ENCODE assay signal across 17 mouse cellular contexts in genomic region chr12:113421716-113422595, GRCm38 (mm10).
DNase-seq lines count a peak whose midpoint lies in the region; TF ChIP-seq lines count a peak whose summit lies in the region.
"Had no signal": no experiment of that assay in that cellular context is flagged by ENCODE, and none has a peak within 500 bp of the region (broad histone marks: within the 10 kb centered on the region; RNA-seq: fewer than 3 reads in every experiment).

No protein-coding gene starts in this region.

- WGBS in thymus, adult 2 months: 92% methylated on average over 16 of the region's 16 CpGs

- peaks cover 28% of the 10 kb centered on the region for H3K4me1 ChIP-seq in thymus, adult 2 months (replicated peaks; ENCODE audit: control insufficient read depth, insufficient read depth, low read length)
- H3K4me1 ChIP-seq: embryonic facial prominence, embryonic 13.5 days; forebrain, embryonic 12.5 days; heart, embryonic 15.5 days; hindbrain, embryonic 15.5 days had no signal

- DNase-seq in adrenal gland, adult (ENCODE audit: inconsistent age in 2 of 2, low spot score in 1 of 2): peak; percentile 11 to 63
- DNase-seq in adrenal gland, postnatal 10 days: no peak
- peak; percentile 18 for DNase-seq in thymus, postnatal 14 days
- no peak for DNase-seq in thymus, adult 2 months
- peak; percentile 3 for DNase-seq in ZHBTc4 (ENCODE audit: low read depth, low spot score)
- DNase-seq in ovary, adult 18-20 months (ENCODE audit: low spot score): no peak
- no peak for DNase-seq in cerebellum, postnatal 25 days
- DNase-seq: cerebellum, adult 11-12 months; cerebellum, adult 9-10 months; cerebellum, postnatal 36 days; gastrocnemius, postnatal 10 days; heart, adult 2 months had no signal

- no peak for TF ChIP-seq CTCF in thymus, adult 2 months (IDR thresholded peaks at IDR 0.05; ENCODE audit: borderline replicate concordance, control insufficient read depth, extremely low read depth, insufficient read depth, low read length, poor library complexity)

- no peaks in the 10 kb centered on the region for H3K27me3 ChIP-seq in thymus, adult 2 months (ENCODE audit: control insufficient read depth, insufficient read depth, low read length)
- H3K27me3 ChIP-seq: embryonic facial prominence, embryonic 13.5 days; forebrain, embryonic 12.5 days; heart, embryonic 15.5 days; hindbrain, embryonic 15.5 days had no signal

- TF ChIP-seq POLR2A in thymus, adult 2 months (IDR thresholded peaks at IDR 0.05; ENCODE audit: control insufficient read depth, extremely low read depth, insufficient read depth, low read length, poor library complexity): no peak

- H3K27ac ChIP-seq in thymus, adult 2 months (ENCODE audit: control insufficient read depth, insufficient read depth, low read length): no peak overlapping the region; the same call in 1 of the 2 replicates
- H3K27ac ChIP-seq: embryonic facial prominence, embryonic 13.5 days; forebrain, embryonic 12.5 days; heart, adult 2 months; heart, embryonic 15.5 days; hindbrain, embryonic 15.5 days had no signal

- H3K36me3 ChIP-seq in thymus, adult 2 months (ENCODE audit: control insufficient read depth, insufficient read depth, low read length): peaks cover 38% of the 10 kb centered on the region
- H3K36me3 ChIP-seq: embryonic facial prominence, embryonic 13.5 days; forebrain, embryonic 12.5 days; G1E; heart, embryonic 15.5 days; hindbrain, embryonic 15.5 days had no signal

- no peak overlapping the region for H3K4me3 ChIP-seq in thymus, adult 2 months (ENCODE audit: control insufficient read depth, insufficient read depth, low read length)
- H3K4me3 ChIP-seq: embryonic facial prominence, embryonic 13.5 days; forebrain, embryonic 12.5 days; heart, adult 2 months; heart, embryonic 15.5 days; hindbrain, embryonic 15.5 days had no signal

Comparison
In these comparisons a context has a peak if more than half of its experiments do, and no peak if none do; other contexts are left out.
1. DNase-seq: peak in adrenal gland, adult (2 of 2), thymus, postnatal 14 days (single experiment) and ZHBTc4 (single experiment); none in adrenal gland, postnatal 10 days (single experiment), thymus, adult 2 months (single experiment), ovary, adult 18-20 months (single experiment) and cerebellum, postnatal 25 days (0 of 2).